Mouse (Mus musculus): Measurements from ENCODE around the gene Tnrc6c. TPM values are rescaled to one million over a fixed set of nuclear protein-coding genes. Genes with fewer than 3 reads are reported as not detected.

Gene Tnrc6c
- polyA plus RNA-seq, 1 experiment from 2014 or later: 14.4 TPM

GRCm38 (mm10) chr11:117748628-117749027, 94.5 kb downstream of the Tnrc6c start:
- no peak for DNase-seq (ENCODE audit: low spot score)
- no peaks in the 10 kb centered on the region for H3K27me3 ChIP-seq (ENCODE audit: insufficient read depth, poor library complexity, severe bottlenecking)
- no peak overlapping the region for H3K27ac ChIP-seq
- H3K4me3 ChIP-seq: no peak overlapping the region
- 83% methylated on average over 4 of the region's 4 CpGs for WGBS
- no peaks in the 10 kb centered on the region for H3K4me1 ChIP-seq (replicated peaks)
- H3K9me3 ChIP-seq: no peaks in the 10 kb centered on the region
- H3K36me3 ChIP-seq: peaks cover 100% of the 10 kb centered on the region

GRCm38 (mm10) chr11:117749414-117749813, 95.3 kb downstream of the Tnrc6c start:
- no peak for DNase-seq (ENCODE audit: low spot score)
- Histone ChIP-seq H3K4me1 (replicated peaks) (no peaks in the 10 kb centered on the region), H3K27me3 (ENCODE audit: insufficient read depth, poor library complexity, severe bottlenecking) (no peaks in the 10 kb centered on the region), H3K4me3 (no peak overlapping the region), H3K27ac (no peak overlapping the region), H3K9me3 (no peaks in the 10 kb centered on the region), H3K36me3 (peaks cover 100% of the 10 kb centered on the region)
- WGBS: 92% methylated on average over 10 of the region's 10 CpGs

GRCm38 (mm10) chr11:117751544-117751943, 97.5 kb downstream of the Tnrc6c start:
- DNase-seq (ENCODE audit: low spot score): no peak
- H3K4me3 ChIP-seq: no peak overlapping the region
- H3K27me3 ChIP-seq (ENCODE audit: insufficient read depth, poor library complexity, severe bottlenecking): no peaks in the 10 kb centered on the region
- H3K27ac ChIP-seq: no peak overlapping the region
- H3K36me3 ChIP-seq: peaks cover 100% of the 10 kb centered on the region
- H3K9me3 ChIP-seq: no peaks in the 10 kb centered on the region
- 87% methylated on average over 6 of the region's 6 CpGs for WGBS
- no peaks in the 10 kb centered on the region for H3K4me1 ChIP-seq (replicated peaks)

DNA sequence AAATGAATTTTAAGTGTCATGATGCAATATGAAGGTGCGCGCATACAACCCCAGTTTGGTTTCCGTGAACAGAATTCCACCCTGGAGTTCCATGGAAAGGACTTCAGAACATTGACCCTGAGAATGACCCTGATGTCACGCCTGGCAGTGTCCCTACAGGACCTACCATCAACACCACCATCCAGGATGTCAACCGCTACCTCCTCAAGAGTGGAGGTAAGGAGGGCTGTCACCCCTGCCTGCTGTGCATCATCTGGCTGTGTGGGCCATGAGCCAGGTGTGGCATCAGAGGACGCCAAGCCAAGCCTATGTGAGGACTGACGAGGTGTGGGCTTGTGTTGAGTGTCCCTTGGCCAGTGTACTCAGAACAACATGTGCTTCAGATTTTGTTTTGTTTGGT, 101.8 kb downstream of the Tnrc6c start:
- no peaks in the 10 kb centered on the region for H3K9me3 ChIP-seq
- peaks cover 100% of the 10 kb centered on the region for H3K36me3 ChIP-seq
- WGBS: 96% methylated on average over 7 of the region's 7 CpGs

DNA sequence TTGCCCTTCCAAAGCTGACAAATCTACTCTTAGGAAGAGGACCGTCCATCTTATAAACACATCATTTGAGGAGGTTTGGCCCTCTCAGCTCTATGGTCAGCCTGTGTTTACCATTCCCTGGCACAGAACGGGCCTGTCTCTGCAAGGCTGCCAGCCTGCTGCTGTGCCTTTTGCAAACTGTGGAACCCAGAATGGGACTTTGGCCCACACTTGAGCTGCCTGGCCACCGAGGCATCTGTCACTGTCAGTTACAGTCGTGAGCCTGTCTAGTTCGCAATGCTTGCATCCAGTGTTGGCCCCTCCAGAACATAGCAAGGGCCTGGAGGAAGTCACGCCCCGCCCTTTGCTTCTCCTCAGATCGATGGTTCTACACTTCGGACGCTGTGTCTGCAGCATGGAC, 105.2 kb downstream of the Tnrc6c start:
- peaks cover 96% of the 10 kb centered on the region for H3K36me3 ChIP-seq
- no peaks in the 10 kb centered on the region for H3K27me3 ChIP-seq (ENCODE audit: insufficient read depth, poor library complexity, severe bottlenecking)
- no peak overlapping the region for H3K27ac ChIP-seq
- 95% methylated on average over 10 of the region's 10 CpGs for WGBS
- no peak overlapping the region for H3K4me3 ChIP-seq
- DNase-seq (ENCODE audit: low spot score): no peak
- H3K4me1 ChIP-seq (replicated peaks): no peaks in the 10 kb centered on the region
- no peaks in the 10 kb centered on the region for H3K9me3 ChIP-seq

More for the DNA sequence above, 101.8 kb downstream of the Tnrc6c start:
- no peaks in the 10 kb centered on the region for H3K27me3 ChIP-seq (ENCODE audit: insufficient read depth, poor library complexity, severe bottlenecking)
- H3K27ac ChIP-seq: no peak overlapping the region
- no peaks in the 10 kb centered on the region for H3K4me1 ChIP-seq (replicated peaks)
- H3K4me3 ChIP-seq: no peak overlapping the region
- no peak for DNase-seq (ENCODE audit: low spot score)

GRCm38 (mm10) chr11:117760374-117761119, 106.5 kb downstream of the Tnrc6c start:
- no peak for DNase-seq (ENCODE audit: low spot score)
- Histone ChIP-seq H3K4me1 (replicated peaks) (no peaks in the 10 kb centered on the region), H3K36me3 (peaks cover 96% of the 10 kb centered on the region), H3K27me3 (ENCODE audit: insufficient read depth, poor library complexity, severe bottlenecking) (no peaks in the 10 kb centered on the region), H3K27ac (no peak overlapping the region), H3K9me3 (no peaks in the 10 kb centered on the region), H3K4me3 (no peak overlapping the region)
- 96% methylated on average over 26 of the region's 26 CpGs for WGBS

DNA sequence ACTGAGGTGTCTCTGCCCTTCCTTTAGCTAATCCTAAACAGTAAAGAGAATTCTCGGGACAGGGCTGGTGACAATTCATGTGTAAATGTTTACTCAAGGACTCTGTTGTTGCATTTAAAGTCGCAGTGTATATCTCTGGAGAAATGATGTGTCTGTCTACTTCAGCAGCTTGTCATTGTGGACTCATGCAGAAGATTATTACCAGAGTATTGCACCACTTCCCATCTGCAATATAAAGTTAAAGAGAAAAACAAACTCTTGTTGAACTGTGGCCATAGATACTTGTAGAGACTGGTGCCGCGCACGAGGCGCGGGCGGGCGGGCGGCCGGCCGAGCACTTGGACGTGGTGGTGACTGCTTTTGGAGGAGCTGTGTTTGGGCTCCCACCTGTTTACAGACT, 107.7 kb downstream of the Tnrc6c start:
- Histone ChIP-seq H3K4me3 (no peak overlapping the region), H3K27ac (no peak overlapping the region), H3K36me3 (peaks cover 96% of the 10 kb centered on the region), H3K9me3 (no peaks in the 10 kb centered on the region), H3K4me1 (replicated peaks) (no peaks in the 10 kb centered on the region), H3K27me3 (ENCODE audit: insufficient read depth, poor library complexity, severe bottlenecking) (no peaks in the 10 kb centered on the region)
- DNase-seq (ENCODE audit: low spot score): no peak
- 94% methylated on average over 13 of the region's 13 CpGs for WGBS

- Histone ChIP-seq H3K36me3 (peaks cover 92% of the 10 kb centered on the region), H3K9me3 (no peaks in the 10 kb centered on the region), H3K4me1 (replicated peaks) (no peaks in the 10 kb centered on the region), H3K27ac (no peak overlapping the region), H3K27me3 (ENCODE audit: insufficient read depth, poor library complexity, severe bottlenecking) (no peaks in the 10 kb centered on the region), H3K4me3 (no peak overlapping the region)
- DNase-seq (ENCODE audit: low spot score): no peak
- 94% methylated on average over 12 of the region's 12 CpGs for WGBS
Observed at GRCm38 (mm10) chr11:117762246-117762645, 108.2 kb downstream of the Tnrc6c start.

DNA sequence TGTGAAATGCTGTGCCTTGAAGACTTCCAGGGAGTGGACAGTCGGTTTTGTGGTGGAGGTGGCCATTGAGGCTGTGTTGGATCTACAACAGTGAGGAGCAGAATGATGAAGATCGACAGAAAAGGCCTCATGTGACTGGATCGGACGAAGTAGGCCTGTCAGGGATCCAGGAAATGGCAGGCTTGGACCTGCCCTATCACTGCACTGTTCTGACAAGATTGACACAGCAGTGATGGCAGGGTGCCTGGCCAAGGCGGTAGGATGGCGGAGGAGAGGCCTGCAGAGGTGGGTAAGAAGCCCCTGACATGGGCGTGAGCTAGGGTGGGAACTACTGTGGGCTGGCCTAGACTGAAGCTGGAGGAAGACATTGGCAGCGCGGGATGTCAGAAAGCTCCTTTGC, 110.2 kb downstream of the Tnrc6c start:
- H3K4me1 ChIP-seq (replicated peaks): peaks cover 5% of the 10 kb centered on the region; the same call in 1 of the 2 replicates
- no peak overlapping the region for H3K4me3 ChIP-seq
- no peaks in the 10 kb centered on the region for H3K9me3 ChIP-seq
- no peaks in the 10 kb centered on the region for H3K27me3 ChIP-seq (ENCODE audit: insufficient read depth, poor library complexity, severe bottlenecking)
- no peak for DNase-seq (ENCODE audit: low spot score)
- H3K27ac ChIP-seq: no peak overlapping the region
- WGBS: 91% methylated on average over 9 of the region's 9 CpGs
- peaks cover 76% of the 10 kb centered on the region for H3K36me3 ChIP-seq

- peak overlapping the region; percentile 23; the same call in 1 of the 2 replicates for H3K27ac ChIP-seq
- H3K4me1 ChIP-seq (replicated peaks): peaks cover 9% of the 10 kb centered on the region; the same call in 1 of the 2 replicates
- H3K9me3 ChIP-seq: no peaks in the 10 kb centered on the region
- no peak for DNase-seq (ENCODE audit: low spot score)
- H3K36me3 ChIP-seq: peaks cover 75% of the 10 kb centered on the region
- WGBS: 87% methylated on average over 5 of the region's 5 CpGs
- no peaks in the 10 kb centered on the region for H3K27me3 ChIP-seq (ENCODE audit: insufficient read depth, poor library complexity, severe bottlenecking)
- no peak overlapping the region for H3K4me3 ChIP-seq
Observed at GRCm38 (mm10) chr11:117765361-117765760, 111.3 kb downstream of the Tnrc6c start.

GRCm38 (mm10) chr11:117766275-117766674, 112.2 kb downstream of the Tnrc6c start:
- WGBS: 85% methylated on average over 3 of the region's 3 CpGs
- peaks cover 9% of the 10 kb centered on the region; the same call in 1 of the 2 replicates for H3K4me1 ChIP-seq (replicated peaks)
- H3K27me3 ChIP-seq (ENCODE audit: insufficient read depth, poor library complexity, severe bottlenecking): no peaks in the 10 kb centered on the region
- H3K27ac ChIP-seq: no peak overlapping the region
- no peak for DNase-seq (ENCODE audit: low spot score)
- H3K4me3 ChIP-seq: no peak overlapping the region
- H3K9me3 ChIP-seq: no peaks in the 10 kb centered on the region
- H3K36me3 ChIP-seq: peaks cover 67% of the 10 kb centered on the region

GRCm38 (mm10) chr11:117768725-117769682, 114.9 kb downstream of the Tnrc6c start:
- 89% methylated on average over 20 of the region's 20 CpGs for WGBS

GRCm38 (mm10) chr11:117769683-117770047, 115.6 kb downstream of the Tnrc6c start:
- H3K4me1 ChIP-seq (replicated peaks): peaks cover 9% of the 10 kb centered on the region; the same call in 1 of the 2 replicates
- peaks cover 55% of the 10 kb centered on the region for H3K36me3 ChIP-seq
- H3K4me3 ChIP-seq: no peak overlapping the region
- DNase-seq (ENCODE audit: low spot score): no peak
- H3K27ac ChIP-seq: peak overlapping the region; percentile 62; the same call in 1 of the 2 replicates
- WGBS: 90% methylated on average over 7 of the region's 7 CpGs
- H3K9me3 ChIP-seq: no peaks in the 10 kb centered on the region
- no peaks in the 10 kb centered on the region for H3K27me3 ChIP-seq (ENCODE audit: insufficient read depth, poor library complexity, severe bottlenecking)

More at GRCm38 (mm10) chr11:117768725-117769682, 114.9 kb downstream of the Tnrc6c start:
- Histone ChIP-seq H3K27me3 (ENCODE audit: insufficient read depth, poor library complexity, severe bottlenecking) (no peaks in the 10 kb centered on the region), H3K4me1 (replicated peaks) (peaks cover 9% of the 10 kb centered on the region; the same call in 1 of the 2 replicates), H3K4me3 (no peak overlapping the region), H3K27ac (peak overlapping the region; percentile 62), H3K36me3 (peaks cover 59% of the 10 kb centered on the region), H3K9me3 (no peaks in the 10 kb centered on the region)
- peak; percentile 2 for DNase-seq (ENCODE audit: low spot score)
